Mouse (Mus musculus) gastrocnemius, postnatal 36 days (tissue): Measurements from ENCODE around the gene Oasl1. TPM values are rescaled to one million over a fixed set of nuclear protein-coding genes. Genes with fewer than 3 reads are reported as not detected.
"Not testable (repeated sequence)": the region's sequence is repeated elsewhere in the genome, so short reads cannot be mapped to it uniquely, and the experiment has no call there.

Experiments
- DNase-seq, 2 experiments: peaks; one replicate each; pipeline ENCODE4 v3.0.0; 2022
- intact Hi-C: fragments of 180-260 bp; cut with DNase I; formaldehyde crosslinking; loops from one replicate; pipeline ENCODE4 v1.15.1; 2025
- total RNA-seq, 2 experiments: library from RNA; stranded (reverse); gene quantifications; 2 replicates each; pipeline ENCODE4 v1.2.3; 2021

Oasl1 gene
- total RNA-seq, 2 experiments from 2014 or later: 0.59 TPM; not detected in 1

GRCm38 (mm10) chr5:114921551-114922365 is 1.3 kb upstream of the Oasl1 start:
- intact Hi-C loops: no loop called here
- DNase-seq: no peak

DNA sequence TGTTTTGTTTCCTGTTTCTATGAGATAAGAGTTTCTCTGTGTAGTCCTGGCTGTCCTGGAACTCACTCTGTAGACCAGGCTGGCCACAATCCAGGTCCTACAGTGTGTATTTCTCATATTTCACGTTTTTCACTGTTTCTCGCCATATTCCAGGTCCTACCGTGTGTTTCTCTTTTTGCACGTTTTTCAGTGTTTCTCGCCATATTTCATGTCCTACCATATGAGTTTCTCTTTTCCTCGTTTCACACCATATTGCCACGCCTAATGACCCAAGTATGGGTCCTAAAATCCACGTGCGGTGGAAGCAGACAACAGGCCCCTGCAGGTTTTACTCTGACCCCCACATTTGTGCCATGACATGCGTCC is 691 bp upstream of the Oasl1 start:
- no peak for DNase-seq
- intact Hi-C loops: no loop called here

DNA sequence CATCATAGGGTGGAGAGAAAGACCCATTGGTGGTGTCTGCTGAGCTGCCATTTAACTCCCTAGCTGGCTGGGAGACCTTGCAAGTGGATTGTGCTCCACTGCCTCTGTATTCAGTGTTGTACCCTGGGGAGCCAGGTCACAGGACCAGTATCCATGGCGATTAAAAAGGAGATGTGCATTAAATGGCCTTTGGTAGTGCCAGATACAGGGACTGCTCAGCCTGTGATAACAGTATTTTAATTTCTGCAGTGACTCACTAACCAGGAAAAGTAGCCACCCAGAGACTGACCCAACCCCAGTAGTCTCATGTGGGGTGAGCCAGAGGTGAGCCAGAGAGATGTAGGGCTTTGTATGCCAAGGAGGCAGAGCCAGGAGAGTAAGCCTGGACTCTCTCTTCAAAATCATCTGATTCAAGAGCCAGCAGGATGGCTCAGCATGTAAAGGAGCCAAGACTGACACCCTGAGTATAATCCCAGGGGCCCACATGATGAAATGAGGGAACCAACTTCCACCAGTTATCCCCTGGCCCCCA is 3.2 kb downstream of the Oasl1 start:
- no peak for DNase-seq
- intact Hi-C loops: no loop called here

DNA sequence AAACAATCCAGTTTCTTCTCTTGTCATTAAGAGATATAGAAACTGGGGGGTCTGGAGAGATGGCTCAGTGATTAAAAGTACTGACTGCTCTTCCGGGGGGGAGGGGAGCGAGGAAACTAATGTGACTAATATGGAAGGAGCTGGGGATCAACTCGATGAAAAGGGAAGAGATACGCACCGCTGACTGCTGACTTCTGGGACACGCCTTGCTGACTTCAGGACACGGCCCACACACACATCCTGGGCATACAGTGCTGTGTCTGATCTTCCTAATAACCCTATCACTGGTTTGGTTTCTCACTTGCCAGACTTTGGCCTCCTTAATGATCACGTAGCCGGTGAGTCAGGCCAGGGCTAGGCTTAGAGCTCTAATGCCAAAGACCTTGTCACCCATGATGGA is 3.7 kb downstream of the Oasl1 start:
- DNase-seq: no peak
- intact Hi-C loops: no loop called here

DNA sequence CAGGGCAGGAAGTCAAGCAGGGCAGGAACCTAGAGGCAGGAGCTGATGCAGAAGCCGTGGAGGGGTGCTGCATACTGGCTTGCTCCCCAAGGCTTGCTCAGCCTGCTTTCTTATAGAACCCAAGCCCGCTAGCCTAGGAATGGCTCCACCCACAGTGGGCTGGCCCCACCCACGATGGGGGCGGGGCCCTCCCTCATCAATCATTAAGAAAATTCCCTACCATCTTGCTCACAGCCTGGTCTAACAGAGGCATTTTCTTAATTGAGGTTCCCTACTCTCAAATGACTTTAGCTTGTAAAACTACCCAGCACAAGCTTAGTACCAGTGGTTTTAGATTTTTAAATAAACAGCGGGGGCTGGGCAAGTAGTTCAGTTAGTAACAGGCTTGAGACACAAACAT is 8.6 kb downstream of the Oasl1 start:
- DNase-seq: no peak
- intact Hi-C loops: no loop called here

- DNase-seq: no peak
- intact Hi-C loops: no loop called here
These were observed 10.2 kb downstream of the Oasl1 start for GRCm38 (mm10) chr5:114933206-114933605.

GRCm38 (mm10) chr5:114935838-114936237 is 12.8 kb downstream of the Oasl1 start:
- DNase-seq: no peak
- intact Hi-C loops: no loop called here

DNA sequence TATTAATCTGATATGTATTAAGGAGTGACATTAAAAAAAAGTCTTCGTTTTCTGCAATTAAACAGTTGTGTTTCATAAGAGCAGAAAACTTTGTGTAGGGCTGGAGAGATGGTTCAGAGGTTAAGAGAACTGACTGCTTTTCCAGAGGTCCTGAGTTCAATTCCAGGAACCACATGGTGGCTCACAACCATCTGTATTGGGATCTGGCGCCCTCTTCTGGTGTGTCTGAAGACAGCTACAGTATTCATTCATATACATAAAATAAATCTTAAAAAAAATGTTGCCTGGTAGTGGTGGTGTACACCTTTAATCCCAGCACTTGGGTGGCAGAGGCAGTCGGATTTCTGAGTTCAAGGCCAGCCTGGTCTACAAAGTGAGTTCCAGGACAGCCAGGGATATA is 18.1 kb downstream of the Oasl1 start:
- DNase-seq, intact Hi-C loops: not testable (repeated sequence)

GRCm38 (mm10) chr5:114942074-114942765 is 19.2 kb downstream of the Oasl1 start, which contains the start of gene 2210016L21Rik:
Gene 2210016L21Rik (plus strand): TSS chr5:114942158.
- peak; percentile 61 to 71 for DNase-seq
- intact Hi-C loops: no loop called here

GRCm38 (mm10) chr5:114942766-114943130 is 19.7 kb downstream of the Oasl1 start:
- intact Hi-C loops: no loop called here
- no peak for DNase-seq

DNA sequence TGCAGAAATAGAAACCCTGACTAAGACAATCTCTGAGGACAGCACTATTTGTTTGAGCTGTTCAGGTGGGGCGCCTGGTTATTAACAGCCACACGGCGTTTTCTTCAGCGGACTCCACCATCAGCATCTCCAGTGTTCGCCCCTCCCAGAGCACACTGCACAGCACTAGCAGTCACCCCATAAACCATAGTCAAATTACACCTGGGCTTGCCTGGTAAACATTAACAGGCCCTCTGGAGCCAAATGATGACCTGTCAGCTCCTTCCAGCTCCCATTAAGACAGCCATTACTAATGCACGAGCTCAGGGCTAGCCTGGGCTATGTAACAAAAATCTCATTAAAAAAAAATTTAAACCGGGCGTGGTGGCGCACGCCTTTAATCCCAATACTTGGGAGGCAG is 22.0 kb downstream of the Oasl1 start:
- intact Hi-C loops: no loop called here
- DNase-seq: no peak

DNA sequence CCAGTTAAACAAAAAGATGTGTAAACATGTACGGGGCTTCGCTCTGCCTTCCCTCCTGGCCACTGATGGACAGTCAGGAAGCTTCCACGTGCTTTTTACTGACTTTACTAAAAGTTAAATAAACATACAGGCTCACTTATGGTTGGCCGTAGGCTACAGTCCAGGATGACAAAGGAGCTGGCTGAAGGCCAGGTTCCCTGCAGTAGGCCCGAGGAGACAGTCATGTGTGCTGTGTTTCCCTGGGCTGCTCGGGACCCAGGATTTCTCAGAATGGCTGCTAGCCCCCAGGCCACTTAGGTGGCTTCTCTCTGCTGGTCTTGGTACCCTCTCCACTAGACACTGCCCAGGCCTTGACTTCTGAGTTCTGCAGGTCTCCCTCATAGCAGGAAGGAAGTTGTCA is 25.9 kb downstream of the Oasl1 start:
- no peak for DNase-seq
- intact Hi-C loops: no loop called here

GRCm38 (mm10) chr5:114949316-114949715 is 26.3 kb downstream of the Oasl1 start:
- no peak for DNase-seq
- intact Hi-C loops: no loop called here

DNA sequence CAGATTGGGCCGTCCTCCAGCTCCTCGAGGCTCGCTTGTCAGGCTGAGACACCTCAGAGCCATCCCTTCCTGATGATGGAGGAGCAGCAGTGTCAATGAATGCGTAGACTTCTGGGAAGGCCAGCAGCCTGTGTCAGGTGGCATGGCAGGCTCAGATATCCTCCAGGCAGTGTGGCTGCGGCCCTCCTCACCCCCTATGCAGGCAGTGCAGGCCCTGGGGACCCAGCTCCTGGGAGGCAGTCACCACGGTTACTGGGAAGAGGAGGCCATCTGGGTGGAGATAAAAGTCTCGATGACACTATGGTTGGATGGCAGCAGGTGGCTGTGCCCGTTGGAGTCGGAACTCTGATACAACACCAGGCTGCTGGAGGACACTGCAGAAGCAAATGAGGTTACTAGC is 26.8 kb downstream of the Oasl1 start:
- no peak for DNase-seq
- intact Hi-C loops: no loop called here

- DNase-seq: no peak
- intact Hi-C loops: no loop called here
These were observed 27.6 kb downstream of the Oasl1 start for GRCm38 (mm10) chr5:114950669-114951068.

DNA sequence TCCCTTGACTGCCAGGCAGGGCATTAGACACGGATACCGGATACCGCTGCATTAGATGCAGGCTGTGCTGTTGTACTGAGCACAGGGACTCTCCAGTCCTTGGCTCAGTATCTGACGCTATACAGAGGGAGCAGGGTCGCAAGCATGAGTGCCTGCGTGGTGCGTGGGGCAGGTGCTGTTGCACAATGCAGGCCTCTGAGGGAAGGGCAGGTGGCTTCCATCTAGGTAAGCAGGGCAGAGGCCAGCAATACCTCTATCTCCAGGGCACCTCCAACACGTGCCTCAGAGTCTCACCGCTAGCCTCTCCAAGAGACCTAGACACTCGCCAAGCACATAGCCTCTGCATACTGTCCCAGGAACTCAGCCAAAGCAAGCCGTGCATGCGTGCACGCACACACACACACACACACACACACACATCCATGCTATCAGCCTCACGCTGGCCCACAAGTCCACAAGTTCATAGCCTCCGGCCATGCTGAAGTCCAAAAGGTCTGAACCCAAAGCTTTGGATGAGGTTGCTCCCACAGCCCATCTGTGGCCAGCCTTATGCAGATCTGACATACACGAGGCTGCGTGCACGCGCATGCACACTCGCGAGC is 28.3 kb downstream of the Oasl1 start:
- intact Hi-C loops: no loop called here
- no peak for DNase-seq

DNA sequence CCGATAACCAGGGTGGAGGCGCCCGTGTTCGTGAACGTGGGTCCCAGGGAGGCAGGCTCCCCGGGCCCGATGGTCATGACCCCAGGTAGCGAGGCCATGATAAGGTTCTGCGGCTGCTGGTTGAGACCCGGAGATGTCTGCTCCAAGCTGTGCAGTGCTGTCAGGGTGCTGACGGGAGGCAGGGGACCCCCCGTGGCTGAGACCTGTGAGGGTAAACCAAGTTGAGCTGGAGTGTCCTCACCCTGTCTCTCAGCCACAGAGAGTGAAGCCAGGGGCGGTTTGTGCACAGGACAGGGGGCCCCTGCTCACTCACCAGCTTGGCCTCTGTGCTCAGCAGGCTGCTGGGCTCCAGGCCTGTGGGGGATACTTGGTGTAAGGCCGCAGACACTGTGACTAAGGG is 30.3 kb downstream of the Oasl1 start:
- intact Hi-C loops: no loop called here
- no peak for DNase-seq

- no peak for DNase-seq
- intact Hi-C loops: no loop called here
These were observed 35.0 kb downstream of the Oasl1 start for GRCm38 (mm10) chr5:114958069-114958468.

GRCm38 (mm10) chr5:114961590-114962360 is 38.7 kb downstream of the Oasl1 start:
- no peak for DNase-seq
- intact Hi-C loops: no loop called here

DNA sequence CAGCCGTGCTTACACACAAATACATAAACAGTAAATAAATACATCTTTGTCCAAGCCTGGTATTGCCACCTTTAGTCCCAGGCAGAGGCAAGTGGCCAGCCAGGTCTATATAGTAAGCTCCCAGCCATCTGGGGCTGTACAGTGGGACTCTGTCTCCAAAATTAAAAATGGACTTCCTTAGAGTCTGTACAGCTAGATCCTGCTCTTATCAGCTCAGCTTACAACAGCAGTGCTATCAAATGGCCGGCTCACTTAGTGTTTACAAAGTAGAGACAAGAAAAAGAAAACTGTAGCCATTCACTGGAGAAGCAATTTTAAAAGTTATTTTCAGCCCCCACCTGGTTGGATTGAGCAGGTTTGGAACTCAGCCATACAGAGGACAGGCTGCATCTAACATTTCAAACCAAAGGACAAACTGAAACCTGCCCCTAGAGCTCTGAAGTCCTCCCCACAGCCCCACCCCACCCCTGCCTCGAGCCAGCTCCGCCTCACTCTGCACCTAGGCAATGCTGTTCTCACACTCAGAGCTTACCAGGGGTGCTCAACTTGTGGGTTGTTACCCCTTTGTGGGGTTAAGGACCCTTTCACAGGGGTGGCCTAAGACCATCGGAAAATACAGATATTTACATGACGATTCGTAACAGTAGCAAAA is 41.4 kb downstream of the Oasl1 start:
- intact Hi-C loops: no loop called here
- no peak for DNase-seq
